Mouse (Mus musculus) left cerebral cortex, adult 18-20 months (tissue): ENCODE measurements around the gene Olfr1202. TPM values are rescaled to one million over a fixed set of nuclear protein-coding genes. Genes with fewer than 3 reads are reported as not detected.

Experiments
- DNase-seq, 2 experiments: peaks; one replicate each; pipeline ENCODE4 v3.0.0; 2021 to 2022; ENCODE audit warnings: low spot score in 2 of 2, mixed read lengths in 1 of 2
- long read RNA-seq, 2 experiments: library from polyadenylated mRNA; stranded (forward); transcript quantifications; one replicate each; pipeline ENCODE4 v2.0.0; 2021
- total RNA-seq, 2 experiments: library from RNA; stranded (reverse); gene quantifications; 2 replicates each; pipeline ENCODE4 v1.2.3; 2021

Olfr1202 gene
- total RNA-seq, result not detected
- long read RNA-seq, experiment 1, result 0 reads
- long read RNA-seq, experiment 2, result 0 reads

DNA sequence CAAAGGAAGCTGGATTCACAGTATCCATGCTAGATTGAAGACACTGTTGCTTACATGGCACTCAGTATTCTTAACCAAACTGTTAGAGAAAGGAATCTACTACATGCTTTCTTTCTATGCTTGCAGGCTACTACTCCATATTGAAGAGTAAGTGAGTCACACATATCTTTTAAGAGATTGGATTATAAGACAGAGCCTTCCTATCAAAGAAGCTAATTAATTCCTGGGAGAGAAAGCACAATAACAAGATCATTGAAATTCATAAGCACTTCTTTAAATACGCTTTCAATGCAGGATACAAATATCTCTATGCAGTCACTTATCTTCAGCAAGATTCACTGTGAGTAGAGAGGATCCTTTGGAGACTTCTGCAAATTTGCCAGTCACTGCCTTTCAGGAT lies at the start of gene Olfr1202:
Gene Olfr1202 (plus strand): TSS at position 301 of the 400 bp plus-strand sequence.
- no peak for DNase-seq

DNA sequence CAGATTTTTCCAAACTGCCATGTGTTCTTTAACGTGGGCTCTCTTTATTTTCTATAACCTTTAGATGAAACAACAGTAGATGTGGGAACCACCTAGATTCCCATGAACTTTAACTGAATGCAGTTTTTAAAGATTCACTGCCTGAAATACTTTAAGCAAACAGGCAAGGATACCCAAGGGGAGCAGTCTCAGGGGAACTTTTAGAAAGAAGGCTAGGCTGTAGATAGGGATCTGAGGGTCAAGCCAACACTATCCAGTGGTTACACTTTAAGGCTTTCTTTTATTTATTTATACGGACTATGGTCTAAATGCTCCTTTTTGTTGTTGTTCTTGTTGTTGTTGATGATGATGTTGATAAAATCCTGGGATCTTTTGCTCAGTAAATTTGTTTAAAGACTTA lies 43.9 kb upstream of the Olfr1202 start, which contains the start of gene Olfr1200:
Gene Olfr1200 (minus strand): TSS at position 101 of the 400 bp plus-strand sequence.
- no peak for DNase-seq

DNA sequence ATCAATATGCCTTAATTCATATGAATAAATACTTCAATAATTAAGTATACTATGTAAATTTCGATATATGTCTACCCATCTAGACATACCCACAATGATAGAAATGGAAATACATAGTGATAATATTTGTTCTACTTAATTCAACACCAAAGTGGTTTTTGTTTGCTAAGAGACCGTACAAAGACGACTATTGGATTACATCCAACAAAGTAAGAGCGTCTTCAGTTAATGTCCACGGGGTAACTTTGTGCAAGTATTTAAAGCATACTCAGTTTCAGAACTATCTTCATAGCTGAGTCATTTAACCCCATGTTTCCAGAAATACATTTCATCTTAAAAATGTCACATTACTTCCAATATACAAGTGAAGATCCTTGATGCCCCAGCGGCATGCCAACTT lies 21.6 kb upstream of the Olfr1202 start, which contains the start of gene Olfr1201:
Gene Olfr1201 (plus strand): TSS at position 301 of the 400 bp plus-strand sequence.
- DNase-seq, result no peak

DNA sequence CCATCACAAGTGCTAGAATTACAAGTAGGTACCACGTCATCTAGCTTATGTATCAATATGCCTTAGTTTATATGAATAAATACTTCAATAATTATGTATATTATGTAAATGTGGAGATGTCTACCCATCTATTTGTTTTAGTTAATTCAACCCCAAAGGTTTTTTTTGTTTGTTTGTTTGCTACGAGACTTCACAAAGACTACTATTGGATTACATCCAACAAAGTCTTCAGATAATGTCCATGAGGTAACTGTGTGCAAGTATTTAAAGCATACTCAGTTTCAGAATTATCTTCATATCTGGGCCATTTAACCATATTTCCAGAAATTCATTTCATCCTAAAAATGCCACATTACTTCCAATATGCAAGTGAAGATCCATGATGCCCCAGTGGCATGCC lies 15.1 kb downstream of the Olfr1202 start, which contains the start of gene Olfr1205:
Gene Olfr1205 (plus strand): TSS at position 301 of the 400 bp plus-strand sequence.
- no peak for DNase-seq

DNA sequence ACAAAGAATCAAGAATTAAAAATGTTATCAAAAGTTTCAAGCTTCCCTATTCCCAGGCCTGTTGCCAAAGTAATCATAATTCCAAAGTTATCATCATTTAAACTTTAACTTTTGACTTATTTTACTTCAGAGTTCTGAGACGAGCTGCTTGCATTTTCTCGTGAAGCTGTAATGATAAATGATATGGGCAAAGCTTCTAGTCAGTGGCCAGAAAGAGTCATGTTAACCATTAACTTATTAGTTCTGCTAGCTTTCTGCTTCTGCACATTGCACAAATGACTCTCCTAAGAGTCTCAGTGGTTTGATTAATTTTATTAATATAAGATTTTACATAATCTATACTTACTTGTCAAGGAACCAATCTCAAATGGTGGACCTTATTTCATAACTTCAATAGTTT lies 24.2 kb downstream of the Olfr1202 start:
- DNase-seq, result no peak

DNA sequence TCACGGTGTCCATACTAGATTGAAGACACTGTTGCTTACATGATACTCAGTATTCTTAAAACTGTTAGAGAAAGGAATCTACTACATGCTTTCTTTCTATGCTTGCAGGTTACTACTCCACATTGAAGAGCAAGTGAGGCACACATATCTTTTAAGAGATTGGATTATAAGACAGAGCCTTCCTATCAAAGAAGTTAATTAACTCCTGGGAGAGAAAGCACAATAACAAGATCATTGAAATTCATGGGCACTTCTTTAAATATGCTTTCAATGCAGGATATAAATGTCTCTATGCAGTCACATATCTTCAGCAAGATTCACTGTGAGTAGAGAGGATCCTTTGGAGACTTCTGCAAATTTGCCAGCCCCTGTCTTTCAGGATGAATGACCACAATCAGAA lies 34.7 kb downstream of the Olfr1202 start, which contains the start of gene Olfr1204:
Gene Olfr1204 (plus strand): TSS at position 301 of the 400 bp plus-strand sequence.
- DNase-seq, result no peak

DNA sequence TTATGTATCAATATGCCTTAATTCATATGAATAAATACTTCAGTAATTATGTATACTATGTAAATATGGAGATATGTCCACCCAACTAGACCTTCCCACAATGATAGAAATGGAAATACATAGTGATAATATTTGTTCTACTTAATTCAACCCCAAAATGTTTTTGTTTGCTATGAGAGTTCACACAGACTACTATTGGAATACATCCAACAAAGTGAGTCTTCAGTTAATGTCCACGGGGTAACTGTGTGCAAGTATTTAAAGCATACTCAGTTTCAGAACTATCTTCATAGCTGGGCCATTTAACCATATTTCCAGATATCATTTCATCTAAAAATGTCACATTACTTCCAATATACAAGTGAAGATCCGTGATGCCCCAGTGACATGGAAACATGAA lies 48.6 kb downstream of the Olfr1202 start, which contains the start of gene Olfr1206:
Gene Olfr1206 (plus strand): TSS at position 301 of the 400 bp plus-strand sequence.
- no peak for DNase-seq

Other genes starting within 250 kb of the Olfr1202 start
- gene Olfr1189, start 228.0 kb upstream of the Olfr1202 start, total RNA-seq, result not detected
- gene Olfr1191-ps1, start 174.0 kb upstream of the Olfr1202 start, total RNA-seq, result not detected
- not detected for gene Olfr1192-ps1, start 166.0 kb upstream of the Olfr1202 start, total RNA-seq
- gene Olfr1193, start 138.9 kb upstream of the Olfr1202 start, total RNA-seq, result not detected
- not detected for gene Olfr1195, start 125.3 kb upstream of the Olfr1202 start, total RNA-seq
- gene Olfr1196, start 109.9 kb upstream of the Olfr1202 start, total RNA-seq, result not detected
- not detected for gene Olfr1197, start 82.1 kb upstream of the Olfr1202 start, total RNA-seq
- not detected for gene Olfr1198, start 63.1 kb upstream of the Olfr1202 start, total RNA-seq
- not detected for gene Olfr1199, start 54.0 kb upstream of the Olfr1202 start, total RNA-seq
- not detected for gene Olfr1200, start 44.0 kb upstream of the Olfr1202 start, total RNA-seq
- not detected for gene Olfr1201, start 21.5 kb upstream of the Olfr1202 start, total RNA-seq
- gene Olfr1205, start 15.2 kb downstream of the Olfr1202 start, total RNA-seq, result not detected
- gene Olfr1204, start 34.8 kb downstream of the Olfr1202 start, total RNA-seq, result not detected
- not detected for gene Olfr1206, start 48.7 kb downstream of the Olfr1202 start, total RNA-seq
- gene Olfr1208, start 87.8 kb downstream of the Olfr1202 start, total RNA-seq, result not detected
- not detected for gene Olfr1209, start 100.7 kb downstream of the Olfr1202 start, total RNA-seq
- gene Olfr1211, start 123.6 kb downstream of the Olfr1202 start, total RNA-seq, result not detected
- not detected for gene Olfr1212, start 139.5 kb downstream of the Olfr1202 start, total RNA-seq
- not detected for gene Gm13762, start 165.8 kb downstream of the Olfr1202 start, total RNA-seq
- not detected for gene Olfr1214, start 178.2 kb downstream of the Olfr1202 start, total RNA-seq
- gene Olfr1215, start 192.5 kb downstream of the Olfr1202 start, total RNA-seq, result not detected
- gene Olfr1216, start 203.8 kb downstream of the Olfr1202 start, total RNA-seq, result not detected
- gene Olfr1217, start 217.6 kb downstream of the Olfr1202 start, total RNA-seq, result not detected
- not detected for gene Olfr1218, start 246.7 kb downstream of the Olfr1202 start, total RNA-seq